Mouse (Mus musculus): ENCODE results near the gene Kcnip1. TPM values are rescaled to one million over a fixed set of nuclear protein-coding genes. Genes with fewer than 3 reads are reported as not detected.

The Kcnip1 gene
- total and polyA plus RNA-seq, 3 experiments: 0.04 to 0.17 TPM; not detected in 1

- in situ Hi-C loops (cut with MboI; ENCODE audit: low pct_ligation_motif_present, low pct_unique_long_range_greater_than_20kb, low sequenced_read_pairs) (no loop called here), dilution Hi-C loops (cut with MboI; ENCODE audit: extremely low pct_ligation_motif_present, extremely low pct_unique_long_range_greater_than_20kb, low sequenced_read_pairs) (no loop called here)
- Histone ChIP-seq H3K4me2 (ENCODE audit: insufficient read depth, low read depth, poor library complexity, severe bottlenecking) (no peak overlapping the region), H3K4me1 (ENCODE audit: control insufficient read depth in 1 of 2, insufficient read depth in 2 of 2) (no peaks in the 10 kb centered on the region), H3K9me3 (replicated peaks; ENCODE audit: low read length) (peaks cover 2% of the 10 kb centered on the region), H3K27ac (ENCODE audit: insufficient read depth, low read depth) (no peak overlapping the region), H3K27me3 (replicated peaks) (peaks cover 94% of the 10 kb centered on the region), H3K36me3 (replicated peaks in 1 of 2; ENCODE audit: control insufficient read depth in 1 of 2, insufficient read depth in 1 of 2, low read length in 1 of 2) (no peaks in the 10 kb centered on the region), H3K4me3 (replicated peaks in 1 of 3; ENCODE audit: low read depth in 2 of 3, low read length in 2 of 3, poor library complexity in 1 of 3) (no peak overlapping the region), H3K9ac (ENCODE audit: insufficient read depth, low read depth) (no peak overlapping the region), H3K79me2 (replicated peaks; ENCODE audit: control insufficient read depth, extremely low read depth, insufficient read depth, poor library complexity, severe bottlenecking) (no peaks in the 10 kb centered on the region)
- no peak for DNase-seq (ENCODE audit: extremely low read depth)
- TF ChIP-seq SIN3A (IDR thresholded peaks at IDR 0.05; ENCODE audit: low read length) (no peak), MAFK (IDR thresholded peaks at IDR 0.05; ENCODE audit: insufficient replicate concordance, low read length) (no peak), MYC (IDR thresholded peaks at IDR 0.05; ENCODE audit: low read depth, low read length) (no peak), ELF1 (IDR thresholded peaks at IDR 0.05; ENCODE audit: low read depth, low read length) (no peak), SMC3 (IDR thresholded peaks at IDR 0.05; ENCODE audit: low read depth, low read length) (no peak), USF1 (IDR thresholded peaks at IDR 0.05; ENCODE audit: low read depth, low read length) (no peak), TCF12 (IDR thresholded peaks at IDR 0.05; ENCODE audit: low read depth, low read length) (no peak), ZC3H11A (IDR thresholded peaks at IDR 0.05; ENCODE audit: low read depth, low read length) (no peak), NRF1 (IDR thresholded peaks at IDR 0.05; ENCODE audit: low read depth, low read length) (no peak), ZNF384 (IDR thresholded peaks at IDR 0.05; ENCODE audit: low read depth, low read length) (no peak), PAX5 (IDR thresholded peaks at IDR 0.05; ENCODE audit: low read length) (no peak), BHLHE40 (IDR thresholded peaks at IDR 0.05; ENCODE audit: low read depth, low read length) (no peak)
These were observed 168.2 kb downstream of the Kcnip1 start for GRCm38 (mm10) chr11:33824739-33825138.

- H3K4me3 ChIP-seq (replicated peaks in 1 of 3; ENCODE audit: low read depth in 2 of 3, low read length in 2 of 3, poor library complexity in 1 of 3): no peak overlapping the region
- no peaks in the 10 kb centered on the region for H3K79me2 ChIP-seq (replicated peaks; ENCODE audit: control insufficient read depth, extremely low read depth, insufficient read depth, poor library complexity, severe bottlenecking)
- in situ Hi-C loops (cut with MboI; ENCODE audit: low pct_ligation_motif_present, low pct_unique_long_range_greater_than_20kb, low sequenced_read_pairs) (no loop called here), dilution Hi-C loops (cut with MboI; ENCODE audit: extremely low pct_ligation_motif_present, extremely low pct_unique_long_range_greater_than_20kb, low sequenced_read_pairs) (no loop called here)
- no peak overlapping the region for H3K4me2 ChIP-seq (ENCODE audit: insufficient read depth, low read depth, poor library complexity, severe bottlenecking)
- H3K27ac ChIP-seq (ENCODE audit: insufficient read depth, low read depth): no peak overlapping the region
- no peak overlapping the region for H3K9ac ChIP-seq (ENCODE audit: insufficient read depth, low read depth)
- H3K36me3 ChIP-seq (replicated peaks in 1 of 2; ENCODE audit: control insufficient read depth in 1 of 2, insufficient read depth in 1 of 2, low read length in 1 of 2): no peaks in the 10 kb centered on the region
- DNase-seq (ENCODE audit: extremely low read depth): no peak
- no peaks in the 10 kb centered on the region for H3K9me3 ChIP-seq (replicated peaks; ENCODE audit: low read length)
- no peak for TF ChIP-seq NRF1 (IDR thresholded peaks at IDR 0.05; ENCODE audit: low read depth, low read length)
- no peak for TF ChIP-seq SIN3A (IDR thresholded peaks at IDR 0.05; ENCODE audit: low read length)
- no peak for TF ChIP-seq SMC3 (IDR thresholded peaks at IDR 0.05; ENCODE audit: low read depth, low read length)
- no peak for TF ChIP-seq ZC3H11A (IDR thresholded peaks at IDR 0.05; ENCODE audit: low read depth, low read length)
- no peak for TF ChIP-seq PAX5 (IDR thresholded peaks at IDR 0.05; ENCODE audit: low read length)
- TF ChIP-seq TCF12 (IDR thresholded peaks at IDR 0.05; ENCODE audit: low read depth, low read length): no peak
- no peak for TF ChIP-seq GABPA (IDR thresholded peaks at IDR 0.05; ENCODE audit: insufficient replicate concordance, low read depth, low read length)
- TF ChIP-seq USF1 (IDR thresholded peaks at IDR 0.05; ENCODE audit: low read depth, low read length): no peak
- TF ChIP-seq MAFK (IDR thresholded peaks at IDR 0.05; ENCODE audit: insufficient replicate concordance, low read length): no peak
- no peak for TF ChIP-seq ZMIZ1 (IDR thresholded peaks at IDR 0.05; ENCODE audit: low read depth, low read length)
- no peak for TF ChIP-seq ZKSCAN1 (IDR thresholded peaks at IDR 0.05; ENCODE audit: borderline replicate concordance, low read depth, low read length)
- no peak for TF ChIP-seq EP300 (IDR thresholded peaks at IDR 0.05; ENCODE audit: low read length)
- no peak for TF ChIP-seq TBP (conservative IDR thresholded peaks at IDR 0.05; ENCODE audit: low read depth, low read length)
- TF ChIP-seq RCOR1 (conservative IDR thresholded peaks at IDR 0.05; ENCODE audit: low read depth, low read length): no peak
- TF ChIP-seq JUN (IDR thresholded peaks at IDR 0.05; ENCODE audit: insufficient read depth, low read depth, low read length): no peak
- no peak for TF ChIP-seq E2F4 (IDR thresholded peaks at IDR 0.05; ENCODE audit: insufficient replicate concordance, low read depth, low read length)
- TF ChIP-seq CTCF (conservative IDR thresholded peaks at IDR 0.05 in 1 of 2, IDR thresholded peaks at IDR 0.05 in 1 of 2; ENCODE audit: low read depth in 2 of 2, low read length in 2 of 2): no peak
- H3K4me1 ChIP-seq (ENCODE audit: control insufficient read depth in 1 of 2, insufficient read depth in 2 of 2): no peaks in the 10 kb centered on the region; a peak in 1 of 4 replicates
- H3K27me3 ChIP-seq (replicated peaks): peaks cover 90% of the 10 kb centered on the region
These were observed 171.6 kb downstream of the Kcnip1 start for GRCm38 (mm10) chr11:33821331-33821730.
